Mouse (Mus musculus): ENCODE results near the gene Asic2. TPM values are rescaled to one million over a fixed set of nuclear protein-coding genes. Genes with fewer than 3 reads are reported as not detected.

Asic2 gene
- polyA plus RNA-seq, 1 experiment from 2014 or later: 0.06 TPM

DNA sequence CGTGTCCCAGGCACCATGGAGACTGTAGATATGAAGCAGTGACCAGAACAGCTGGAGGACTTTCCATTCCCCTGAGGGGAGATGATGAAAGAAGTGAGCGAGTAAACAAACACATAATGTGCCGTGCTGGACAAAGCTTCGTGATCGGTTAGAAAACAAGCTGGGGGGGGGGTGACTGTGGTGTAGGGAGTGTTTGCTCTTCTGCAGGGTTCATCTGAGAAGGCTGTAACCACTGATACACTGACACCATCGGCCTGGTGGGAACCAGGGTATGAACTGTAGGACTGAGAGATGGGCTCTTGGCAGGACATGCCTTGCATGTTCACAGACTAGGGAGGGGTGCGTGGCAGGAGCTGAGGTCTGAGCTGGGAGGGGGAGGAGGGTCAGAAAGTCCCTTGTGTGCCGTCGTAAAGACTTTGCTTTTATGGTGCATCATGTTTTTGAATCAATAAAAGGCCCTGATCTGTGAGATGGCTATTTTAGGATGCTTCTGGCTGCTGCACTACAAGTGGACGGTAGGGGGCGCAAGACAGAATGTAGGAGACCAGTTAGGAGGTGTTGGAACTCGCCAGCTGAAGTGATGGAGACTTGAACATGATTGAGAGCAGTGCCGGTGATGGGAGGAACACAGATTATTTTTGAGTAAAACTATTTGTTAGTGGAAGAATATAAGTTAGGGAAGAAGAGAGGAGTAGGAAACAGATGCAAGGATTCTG is 728.1 kb downstream of the Asic2 start:
- Histone ChIP-seq H3K36me3 (no peaks in the 10 kb centered on the region), H3K4me1 (replicated peaks) (no peaks in the 10 kb centered on the region), H3K9ac (no peak overlapping the region), H3K27ac (ENCODE audit: poor library complexity, severe bottlenecking) (no peak overlapping the region), H3K4me2 (no peak overlapping the region), H3K9me3 (replicated peaks) (no peaks in the 10 kb centered on the region), H3K27me3 (replicated peaks) (no peaks in the 10 kb centered on the region), H3K4me3 (no peak overlapping the region)
- WGBS: 48% methylated on average over 13 of the region's 13 CpGs
- ATAC-seq (ENCODE audit: insufficient number of reproducible peaks, low FRiP score): no peak

DNA sequence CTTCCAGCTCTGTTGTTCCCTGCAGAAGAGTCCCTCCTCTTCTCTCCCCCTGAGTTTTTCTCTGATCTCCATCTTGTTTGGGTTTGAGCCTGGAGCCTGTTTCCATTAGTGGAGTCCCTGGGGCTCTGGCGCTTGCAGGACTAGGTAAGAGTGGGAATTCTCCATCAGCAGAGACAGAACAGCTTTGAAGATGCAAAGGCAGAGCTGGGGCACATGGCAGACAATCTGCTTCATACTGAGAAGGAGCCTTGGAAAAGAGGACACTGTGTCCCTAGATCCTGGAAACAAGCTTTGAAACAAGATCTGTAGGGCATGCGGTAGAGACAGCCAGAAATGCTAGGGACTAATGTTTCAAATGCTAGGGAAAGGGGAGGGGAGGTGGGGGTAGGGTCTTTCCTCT is 729.2 kb downstream of the Asic2 start:
- no peak overlapping the region for H3K27ac ChIP-seq (ENCODE audit: poor library complexity, severe bottlenecking)
- no peaks in the 10 kb centered on the region for H3K4me1 ChIP-seq (replicated peaks)
- H3K4me3 ChIP-seq: no peak overlapping the region
- H3K9ac ChIP-seq: no peak overlapping the region
- no peaks in the 10 kb centered on the region for H3K9me3 ChIP-seq (replicated peaks)
- WGBS: 46% methylated on average over 2 of the region's 2 CpGs
- H3K36me3 ChIP-seq: no peaks in the 10 kb centered on the region
- no peak for ATAC-seq (ENCODE audit: insufficient number of reproducible peaks, low FRiP score)
- no peaks in the 10 kb centered on the region for H3K27me3 ChIP-seq (replicated peaks)
- H3K4me2 ChIP-seq: no peak overlapping the region

DNA sequence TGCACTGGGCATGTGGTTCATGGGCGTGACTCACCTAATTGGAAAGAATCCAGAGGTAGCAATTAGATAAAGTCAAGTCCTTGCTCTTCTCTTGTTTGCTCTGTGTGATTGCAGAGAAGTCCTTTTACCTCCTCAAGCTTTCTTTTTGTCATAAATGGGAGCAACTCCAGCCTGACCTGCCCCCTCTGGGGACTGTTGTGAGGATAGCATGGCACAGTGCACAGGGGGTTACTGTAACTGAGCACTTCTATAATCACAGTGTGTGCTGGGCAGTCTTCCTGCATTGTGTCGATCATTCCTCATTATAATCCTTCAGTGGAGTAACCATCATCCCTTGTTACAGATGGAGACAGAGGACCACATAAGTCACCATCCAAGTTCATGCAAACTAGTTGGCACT is 732.2 kb downstream of the Asic2 start:
- Histone ChIP-seq H3K27ac (ENCODE audit: poor library complexity, severe bottlenecking) (no peak overlapping the region), H3K4me1 (replicated peaks) (no peaks in the 10 kb centered on the region), H3K9me3 (replicated peaks) (no peaks in the 10 kb centered on the region), H3K27me3 (replicated peaks) (no peaks in the 10 kb centered on the region), H3K4me3 (no peak overlapping the region), H3K36me3 (no peaks in the 10 kb centered on the region), H3K9ac (no peak overlapping the region), H3K4me2 (no peak overlapping the region)
- WGBS: 76% methylated on average over 2 of the region's 2 CpGs
- no peak for ATAC-seq (ENCODE audit: insufficient number of reproducible peaks, low FRiP score)

DNA sequence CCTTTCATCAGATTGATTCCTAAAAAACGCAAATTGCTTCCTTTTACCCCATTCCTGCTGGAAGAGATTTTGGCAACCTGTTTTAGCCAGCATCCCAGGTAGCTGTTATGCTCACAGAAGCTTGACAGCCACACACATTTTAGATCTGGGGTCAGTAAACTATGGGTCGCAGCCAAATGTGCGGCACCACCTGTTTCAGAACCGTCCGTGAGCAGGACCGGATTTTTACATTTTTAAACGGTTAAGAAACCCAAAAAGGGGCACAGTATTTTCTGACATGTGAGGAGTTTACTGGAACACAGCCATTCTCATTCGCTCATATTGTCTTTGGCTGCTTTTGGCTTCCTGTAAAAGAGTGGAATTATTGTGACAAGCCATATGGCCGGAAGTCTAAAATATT is 744.9 kb downstream of the Asic2 start:
- no peaks in the 10 kb centered on the region for H3K27me3 ChIP-seq (replicated peaks)
- ATAC-seq (ENCODE audit: insufficient number of reproducible peaks, low FRiP score): no peak

DNA sequence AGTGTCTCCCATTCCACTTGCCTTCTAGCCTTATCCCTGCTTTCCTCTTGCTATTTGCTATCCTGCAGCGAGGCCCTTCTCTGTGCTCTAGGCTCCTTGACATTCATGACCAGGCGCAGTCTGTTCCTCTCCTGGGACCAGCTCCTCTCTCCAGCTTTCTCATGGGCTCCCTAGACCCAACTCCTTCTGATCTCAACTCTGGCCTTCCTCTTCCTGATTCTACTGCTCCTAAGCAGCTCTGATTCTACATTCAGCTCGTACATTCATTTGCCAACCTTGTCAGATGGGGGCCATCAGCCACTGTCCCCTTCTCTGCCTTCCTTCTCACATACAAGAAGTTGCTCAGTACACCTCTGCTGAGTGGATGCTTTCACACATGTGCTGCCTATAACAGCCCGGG is 747.5 kb downstream of the Asic2 start:
- no peak for ATAC-seq (ENCODE audit: insufficient number of reproducible peaks, low FRiP score)
- Histone ChIP-seq H3K27ac (ENCODE audit: poor library complexity, severe bottlenecking) (no peak overlapping the region), H3K9me3 (replicated peaks) (no peaks in the 10 kb centered on the region), H3K4me1 (replicated peaks) (no peaks in the 10 kb centered on the region), H3K4me2 (no peak overlapping the region), H3K27me3 (replicated peaks) (no peaks in the 10 kb centered on the region), H3K9ac (no peak overlapping the region), H3K4me3 (no peak overlapping the region), H3K36me3 (no peaks in the 10 kb centered on the region)
- WGBS: 75% methylated on average over 4 of the region's 4 CpGs

More for the DNA sequence above, 744.9 kb downstream of the Asic2 start:
- Histone ChIP-seq H3K9ac (no peak overlapping the region), H3K27ac (ENCODE audit: poor library complexity, severe bottlenecking) (no peak overlapping the region), H3K4me3 (no peak overlapping the region), H3K36me3 (no peaks in the 10 kb centered on the region), H3K4me1 (replicated peaks) (no peaks in the 10 kb centered on the region), H3K4me2 (no peak overlapping the region), H3K9me3 (replicated peaks) (no peaks in the 10 kb centered on the region)
- WGBS: 71% methylated on average over 9 of the region's 9 CpGs

DNA sequence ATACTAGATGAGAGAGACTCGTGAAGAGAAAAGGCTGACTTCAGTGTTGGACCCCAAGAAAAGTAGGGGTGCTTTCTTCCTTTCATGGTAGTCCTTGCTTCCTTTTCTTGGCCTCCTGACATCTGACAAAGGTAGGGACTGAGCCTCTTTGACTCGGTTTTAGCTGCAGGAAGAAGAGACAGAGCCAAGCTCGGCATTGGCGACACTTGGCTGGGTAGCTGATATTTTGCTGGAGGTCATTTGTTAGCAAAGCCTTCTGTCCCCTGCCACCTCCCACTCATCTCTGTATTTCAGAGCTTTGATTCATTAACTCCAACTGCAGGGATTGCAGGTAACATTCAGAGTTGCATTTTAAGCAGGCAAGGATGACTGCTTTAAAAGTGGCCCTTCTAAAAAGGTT is 762.8 kb downstream of the Asic2 start:
- Histone ChIP-seq H3K4me3 (no peak overlapping the region), H3K4me1 (replicated peaks) (no peaks in the 10 kb centered on the region), H3K27ac (ENCODE audit: poor library complexity, severe bottlenecking) (no peak overlapping the region), H3K9me3 (replicated peaks) (no peaks in the 10 kb centered on the region), H3K27me3 (replicated peaks) (no peaks in the 10 kb centered on the region), H3K36me3 (no peaks in the 10 kb centered on the region), H3K9ac (no peak overlapping the region), H3K4me2 (no peak overlapping the region)
- no peak for ATAC-seq (ENCODE audit: insufficient number of reproducible peaks, low FRiP score)
- 54% methylated on average over 4 of the region's 4 CpGs for WGBS

DNA sequence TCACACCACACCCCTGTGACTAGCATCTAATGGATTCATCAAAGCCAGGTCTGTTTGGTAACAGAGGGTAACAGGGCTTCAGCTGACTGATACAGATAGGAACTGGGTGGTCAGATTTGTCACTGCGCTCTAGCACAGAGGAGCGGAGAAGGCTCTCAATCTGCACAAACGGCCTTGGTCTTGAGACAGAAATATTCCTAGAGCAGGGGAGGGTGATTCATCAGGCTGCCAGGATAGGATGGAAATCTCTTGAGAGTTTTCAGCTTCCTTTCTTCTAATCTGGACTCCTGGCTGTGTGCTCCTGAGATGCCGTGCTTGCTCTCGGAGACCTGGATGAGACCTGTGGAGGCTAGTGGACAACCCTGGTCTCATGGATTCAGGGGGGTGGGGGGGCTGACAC is 765.7 kb downstream of the Asic2 start:
- no peak overlapping the region for H3K4me2 ChIP-seq
- no peak for ATAC-seq (ENCODE audit: insufficient number of reproducible peaks, low FRiP score)
- H3K36me3 ChIP-seq: no peaks in the 10 kb centered on the region
- no peaks in the 10 kb centered on the region for H3K27me3 ChIP-seq (replicated peaks)
- H3K27ac ChIP-seq (ENCODE audit: poor library complexity, severe bottlenecking): no peak overlapping the region
- no peaks in the 10 kb centered on the region for H3K9me3 ChIP-seq (replicated peaks)
- 51% methylated on average over 5 of the region's 5 CpGs for WGBS
- no peak overlapping the region for H3K9ac ChIP-seq
- H3K4me1 ChIP-seq (replicated peaks): no peaks in the 10 kb centered on the region
- no peak overlapping the region for H3K4me3 ChIP-seq

DNA sequence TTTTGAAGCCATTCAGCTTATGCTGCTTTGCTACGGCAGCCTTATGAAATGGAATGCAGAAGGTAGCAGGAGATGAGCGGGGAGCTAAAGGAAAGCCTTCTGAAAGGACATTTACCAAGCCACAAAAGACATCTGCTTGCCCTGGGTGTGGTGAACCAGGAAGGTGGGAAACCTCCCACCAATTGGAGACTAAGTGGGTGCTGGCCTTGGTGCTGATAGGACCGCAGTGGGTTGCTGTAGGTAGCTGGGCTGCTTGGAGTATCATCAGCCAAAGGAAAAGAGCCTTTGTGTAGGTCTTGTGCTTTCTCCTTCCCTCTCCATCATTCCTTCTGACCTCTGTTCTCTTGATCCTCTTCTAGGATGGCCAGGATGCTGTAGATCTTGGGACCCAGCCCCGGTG is 774.4 kb downstream of the Asic2 start:
- Histone ChIP-seq H3K4me1 (replicated peaks) (no peaks in the 10 kb centered on the region), H3K4me2 (no peak overlapping the region), H3K36me3 (no peaks in the 10 kb centered on the region), H3K9me3 (replicated peaks) (no peaks in the 10 kb centered on the region), H3K4me3 (no peak overlapping the region), H3K9ac (no peak overlapping the region), H3K27ac (ENCODE audit: poor library complexity, severe bottlenecking) (no peak overlapping the region), H3K27me3 (replicated peaks) (no peaks in the 10 kb centered on the region; the same call in 1 of the 2 replicates)
- WGBS: 45% methylated on average over 4 of the region's 4 CpGs
- no peak for ATAC-seq (ENCODE audit: insufficient number of reproducible peaks, low FRiP score)

DNA sequence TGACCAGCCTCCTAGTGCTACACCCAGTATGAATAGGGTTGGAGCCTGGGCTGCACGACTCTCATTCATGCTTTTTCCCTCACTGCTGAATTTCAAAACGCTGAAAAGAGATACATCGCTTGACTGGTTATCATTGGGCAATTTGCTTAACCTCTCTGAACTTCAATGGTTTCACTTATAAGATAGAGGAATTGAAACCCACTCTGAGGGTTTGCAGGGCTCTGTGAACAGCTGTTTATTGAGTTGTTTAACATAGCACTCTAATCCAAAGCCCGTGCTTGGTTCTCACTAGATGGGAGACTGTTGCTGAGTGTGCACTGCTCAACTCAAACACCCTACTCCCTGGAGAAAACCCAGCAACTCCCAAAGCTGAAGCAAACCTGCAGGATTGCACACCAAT is 776.1 kb downstream of the Asic2 start:
- no peaks in the 10 kb centered on the region for H3K4me1 ChIP-seq (replicated peaks)
- no peak for ATAC-seq (ENCODE audit: insufficient number of reproducible peaks, low FRiP score)
- no peaks in the 10 kb centered on the region for H3K36me3 ChIP-seq
- no peak overlapping the region for H3K27ac ChIP-seq (ENCODE audit: poor library complexity, severe bottlenecking)
- H3K4me3 ChIP-seq: no peak overlapping the region
- H3K4me2 ChIP-seq: no peak overlapping the region
- H3K9me3 ChIP-seq (replicated peaks): no peaks in the 10 kb centered on the region
- WGBS: 72% methylated on average over 4 of the region's 4 CpGs
- H3K9ac ChIP-seq: no peak overlapping the region
- H3K27me3 ChIP-seq (replicated peaks): no peaks in the 10 kb centered on the region; the same call in 1 of the 2 replicates

DNA sequence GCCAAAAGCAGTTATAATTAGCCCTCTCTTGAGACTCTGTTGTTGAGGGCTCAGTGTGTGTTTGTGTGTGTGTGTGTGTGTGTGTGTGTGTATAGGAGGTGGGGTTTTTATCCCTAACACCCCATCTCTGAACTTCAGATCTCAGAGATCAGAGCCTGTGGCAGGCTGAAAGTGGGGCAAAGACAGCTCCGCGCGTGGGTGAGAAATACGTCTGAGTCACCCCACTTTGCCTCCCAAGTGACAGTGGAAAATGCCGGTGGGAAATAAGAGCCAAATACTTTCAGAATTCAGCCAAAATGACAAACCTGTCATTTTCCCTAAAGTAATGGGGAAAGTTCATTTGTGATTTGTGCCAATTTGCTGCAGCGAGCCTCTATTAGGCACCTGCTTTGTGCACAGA is 779.2 kb downstream of the Asic2 start:
- ATAC-seq (ENCODE audit: insufficient number of reproducible peaks, low FRiP score): no peak
- WGBS: 89% methylated on average over 6 of the region's 6 CpGs

DNA sequence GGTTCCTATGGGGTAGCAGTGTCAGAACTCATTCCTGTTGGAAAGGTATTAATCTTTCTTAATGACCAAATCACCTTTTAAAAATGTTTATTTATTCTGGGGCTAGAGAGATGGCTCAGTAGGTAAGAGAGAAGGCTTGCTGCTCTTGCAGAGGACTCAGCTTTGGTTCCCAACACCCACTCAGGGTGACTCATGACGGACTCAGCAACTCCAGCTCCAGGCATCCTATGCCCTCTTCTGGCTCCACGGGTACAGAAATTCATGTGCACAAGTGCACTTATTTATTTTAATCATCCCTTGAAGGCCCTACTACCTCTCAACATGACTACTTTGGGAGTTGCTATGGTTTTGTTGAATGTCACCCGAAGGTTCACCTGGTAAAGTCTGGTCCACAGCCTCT is 780.4 kb downstream of the Asic2 start:
- Histone ChIP-seq H3K27ac (ENCODE audit: poor library complexity, severe bottlenecking) (no peak overlapping the region), H3K9ac (no peak overlapping the region), H3K4me2 (no peak overlapping the region), H3K9me3 (replicated peaks) (no peaks in the 10 kb centered on the region), H3K27me3 (replicated peaks) (no peaks in the 10 kb centered on the region), H3K36me3 (no peaks in the 10 kb centered on the region), H3K4me1 (replicated peaks) (no peaks in the 10 kb centered on the region), H3K4me3 (no peak overlapping the region)
- 77% methylated on average over 3 of the region's 3 CpGs for WGBS
- ATAC-seq (ENCODE audit: insufficient number of reproducible peaks, low FRiP score): no peak

More for the DNA sequence above, 779.2 kb downstream of the Asic2 start:
- no peaks in the 10 kb centered on the region for H3K4me1 ChIP-seq (replicated peaks)
- H3K9ac ChIP-seq: no peak overlapping the region
- no peaks in the 10 kb centered on the region for H3K27me3 ChIP-seq (replicated peaks)
- no peak overlapping the region for H3K4me3 ChIP-seq
- H3K9me3 ChIP-seq (replicated peaks): no peaks in the 10 kb centered on the region
- H3K36me3 ChIP-seq: no peaks in the 10 kb centered on the region
- H3K27ac ChIP-seq (ENCODE audit: poor library complexity, severe bottlenecking): no peak overlapping the region
- no peak overlapping the region for H3K4me2 ChIP-seq

DNA sequence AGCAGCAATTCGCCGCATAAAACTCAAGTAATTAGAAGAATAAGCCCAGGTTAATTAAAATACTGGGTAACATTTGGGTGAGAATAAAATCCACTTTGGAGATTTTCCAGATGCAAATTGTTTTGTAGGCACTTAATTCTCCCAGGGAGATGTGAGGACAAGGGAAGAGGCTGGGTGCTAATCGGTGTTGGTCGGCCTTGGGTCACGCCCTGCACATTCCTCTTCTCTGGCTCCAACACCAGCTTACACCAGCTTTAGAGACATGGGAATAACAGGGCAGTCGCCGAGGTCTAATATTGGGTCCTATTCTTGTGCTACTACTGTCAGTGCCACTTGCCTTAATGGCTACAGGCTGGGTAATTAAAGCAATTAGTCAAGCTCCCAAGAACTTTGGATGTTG is 783.5 kb downstream of the Asic2 start:
- WGBS: 74% methylated on average over 7 of the region's 7 CpGs
- H3K27ac ChIP-seq (ENCODE audit: poor library complexity, severe bottlenecking): no peak overlapping the region
- no peak overlapping the region for H3K4me2 ChIP-seq
- no peak overlapping the region for H3K4me3 ChIP-seq
- no peak for ATAC-seq (ENCODE audit: insufficient number of reproducible peaks, low FRiP score)
- no peaks in the 10 kb centered on the region for H3K9me3 ChIP-seq (replicated peaks)
- no peaks in the 10 kb centered on the region for H3K36me3 ChIP-seq
- no peaks in the 10 kb centered on the region for H3K4me1 ChIP-seq (replicated peaks)
- no peak overlapping the region for H3K9ac ChIP-seq
- H3K27me3 ChIP-seq (replicated peaks): no peaks in the 10 kb centered on the region

Data from heart, embryonic 12.5 days (tissue).